Mouse (Mus musculus): ENCODE results near the gene Mb. TPM values are rescaled to one million over a fixed set of nuclear protein-coding genes. Genes with fewer than 3 reads are reported as not detected.

Gene Mb
- polyA plus RNA-seq (2017; shearing (Covaris generic)), result not detected

DNA sequence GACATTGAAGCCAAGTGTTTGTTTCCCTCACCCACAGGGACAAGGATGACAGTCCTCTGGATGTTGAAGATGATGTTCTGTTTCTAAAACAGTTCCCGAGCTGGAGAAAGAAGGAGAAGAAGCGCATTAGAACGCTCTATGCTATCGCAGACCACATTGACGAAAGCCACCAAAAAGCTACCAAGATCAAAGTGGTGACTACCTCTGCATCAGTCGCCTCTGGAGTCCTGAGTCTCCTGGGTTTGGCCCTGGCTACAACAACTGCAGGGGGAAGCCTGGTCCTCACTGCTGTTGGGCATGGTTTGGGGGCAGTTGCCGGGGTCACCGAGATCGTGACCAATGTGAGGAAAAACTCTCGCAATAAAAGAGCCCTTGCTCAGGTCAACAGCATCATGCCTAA, at the start of gene Mb:
Gene Mb, minus strand, starts transcription at position 101 of the 400 bp plus-strand sequence.

DNA sequence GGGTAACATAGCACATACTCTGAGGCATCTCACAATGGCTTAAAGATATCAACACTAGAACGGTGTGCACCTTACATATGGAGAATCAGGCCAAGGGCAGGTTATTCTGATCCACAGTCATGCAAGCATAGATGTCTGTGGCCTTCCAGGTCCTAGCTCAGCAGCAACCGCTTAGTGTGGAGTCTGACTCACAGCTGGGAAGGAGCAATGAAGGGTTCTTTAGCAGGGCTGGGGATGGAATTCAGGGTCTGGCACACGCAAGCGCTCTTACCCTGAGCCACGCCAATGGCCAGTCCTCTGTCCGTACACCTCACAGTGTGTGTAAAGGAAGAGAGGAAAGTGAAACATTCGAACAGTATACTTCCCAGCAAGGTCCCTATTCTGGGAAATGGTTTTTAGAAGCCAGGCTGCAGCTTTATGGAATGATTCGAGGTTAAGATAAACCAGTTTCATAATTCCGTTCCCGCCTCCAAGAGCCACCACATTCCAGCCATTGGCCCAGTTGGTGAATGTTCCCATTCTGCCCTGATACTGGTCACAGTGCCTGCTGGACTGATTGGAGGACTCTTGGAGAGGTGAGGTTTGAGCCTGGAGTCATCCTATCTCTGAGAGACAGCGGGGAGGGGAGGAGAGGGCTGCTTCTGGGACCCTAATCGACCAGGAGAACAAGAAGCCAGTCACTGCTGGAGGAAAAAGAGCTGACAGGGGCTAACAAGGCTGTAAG, 5.7 kb downstream of the Mb start, which contains the start of gene Apol6:
Gene Apol6, plus strand, starts transcription at position 133 of the 724 bp plus-strand sequence.

Other genes with a start within 250 kb of the Mb start
- 7.1 TPM for gene Zfp251, start 179.2 kb downstream of the Mb start, polyA plus RNA-seq (2017; shearing (Covaris generic))
- 9.1 TPM for gene Zfp7, start 171.4 kb downstream of the Mb start, polyA plus RNA-seq (2017; shearing (Covaris generic))
- gene Gm49527, start 171.3 kb downstream of the Mb start, polyA plus RNA-seq (2017; shearing (Covaris generic)), result not detected
- gene Zfp647, start 125.2 kb downstream of the Mb start, polyA plus RNA-seq (2017; shearing (Covaris generic)), result not detected
- 45.1 TPM for gene 1110038F14Rik, start 102.2 kb downstream of the Mb start, polyA plus RNA-seq (2017; shearing (Covaris generic))
- not detected for gene Apol6, start 5.9 kb downstream of the Mb start, polyA plus RNA-seq (2017; shearing (Covaris generic))

Measured in naive thymus-derived CD4-positive, alpha-beta T cell, adult 5 months (primary cell).